In the genomic region with DNA sequence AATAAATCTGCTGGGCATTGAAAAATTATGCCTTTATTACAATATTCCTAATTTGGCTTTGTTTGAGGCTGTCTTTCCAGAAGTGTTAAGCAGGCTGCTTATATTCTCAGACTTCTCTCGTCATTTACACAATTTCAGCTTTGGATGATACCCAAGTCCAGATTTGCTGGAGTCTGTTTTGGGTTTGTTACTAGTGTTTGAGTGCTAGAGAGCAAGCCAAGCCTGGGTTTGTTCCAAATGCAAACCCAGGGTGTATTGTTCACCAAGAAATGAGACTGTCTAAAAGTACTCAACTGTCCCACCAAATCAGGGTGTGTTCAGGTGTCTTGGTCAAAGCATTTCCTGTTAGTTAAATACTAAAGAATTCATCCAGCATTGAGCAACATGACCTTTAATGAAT, we compare ENCODE assay signal across 9 mouse cellular contexts.
DNase-seq lines count a peak whose midpoint lies in the region; ATAC-seq lines count a peak whose summit lies in the region.
"Had no signal": no experiment of that assay in that cellular context is flagged by ENCODE, and none has a peak within 500 bp of the region (broad histone marks: within the 10 kb centered on the region; RNA-seq: fewer than 3 reads in every experiment).

No protein-coding gene starts in this region.

- ATAC-seq in frontal cortex, adult (ENCODE audit: low TSS enrichment), result peak; percentile 34; the same call in 1 of the 2 replicates
- ATAC-seq: midbrain, embryonic 16.5 days had no signal

- DNase-seq in frontal cortex, postnatal 25 days (ENCODE audit: low spot score in 2 of 2), result no peak
- peak; percentile 6 for DNase-seq in 3T3-L1 (ENCODE audit: low read depth, low spot score)
- DNase-seq in brain, adult 2 months (ENCODE audit: low read depth, low spot score), result peak; percentile 71
- peak; percentile 73 for DNase-seq in layer of hippocampus, adult 9-11 months
- DNase-seq in kidney, adult 8-10 months, result no peak
- no peak for DNase-seq in ovary, adult 18-20 months (ENCODE audit: low spot score)
- DNase-seq: kidney, adult 2 months had no signal

Comparison
In these comparisons a context has a peak if more than half of its experiments do, and no peak if none do; other contexts are left out.
1. DNase-seq: peak in 3T3-L1 (single experiment), brain, adult 2 months (single experiment) and layer of hippocampus, adult 9-11 months (single experiment); none in frontal cortex, postnatal 25 days (0 of 2), kidney, adult 8-10 months (0 of 2) and ovary, adult 18-20 months (single experiment).